Mouse (Mus musculus) common myeloid progenitor, adult 5-6 weeks (primary cell): ENCODE results near the gene Cnga3. TPM values are rescaled to one million over a fixed set of nuclear protein-coding genes. Genes with fewer than 3 reads are reported as not detected.

Experiments used
- ATAC-seq: replicated peaks from 2 replicates; pipeline ENCODE4 v1.8.0; 2016; ENCODE audit warnings: low read depth, mild to moderate bottlenecking, moderate TSS enrichment, inconsistent platforms; ENCODE audit not compliant: poor library complexity, severe bottlenecking
- total RNA-seq: library from RNA; stranded (forward); fragments of 200-1000, 187-1606 nt; gene quantifications from 2 replicates; pipeline ENCODE4 v1.2.3, GENCODE M21; 2017

The Cnga3 gene
- total RNA-seq, 1 experiment from 2014 or later: not detected

GRCm38 (mm10) chr1:37258443-37258842 lies 44.2 kb downstream of the Cnga3 start:
- ATAC-seq: no peak

- peak; percentile 89 for ATAC-seq
Observed at GRCm38 (mm10) chr1:37272464-37272863, 58.2 kb downstream of the Cnga3 start.

- ATAC-seq: no peak
Observed at GRCm38 (mm10) chr1:37286556-37286955, 72.3 kb downstream of the Cnga3 start.

- ATAC-seq: no peak
Observed at GRCm38 (mm10) chr1:37287748-37288147, 73.5 kb downstream of the Cnga3 start.

GRCm38 (mm10) chr1:37288181-37288935 lies 74.1 kb downstream of the Cnga3 start:
- no peak for ATAC-seq

- ATAC-seq: no peak
Observed at GRCm38 (mm10) chr1:37288941-37289340, 74.7 kb downstream of the Cnga3 start.

GRCm38 (mm10) chr1:37296414-37296813 lies 82.2 kb downstream of the Cnga3 start:
- no peak for ATAC-seq

- no peak for ATAC-seq
Observed at GRCm38 (mm10) chr1:37298904-37299303, 84.7 kb downstream of the Cnga3 start.

- ATAC-seq: peak; percentile 74
Observed at GRCm38 (mm10) chr1:37299540-37300491, 85.6 kb downstream of the Cnga3 start, which contains the start of gene Inpp4a. Inpp4a (plus strand) TSS chr1:37299865.

- peak; percentile 57 for ATAC-seq
Observed at GRCm38 (mm10) chr1:37300650-37301049, 86.4 kb downstream of the Cnga3 start.

GRCm38 (mm10) chr1:37302801-37303200 lies 88.6 kb downstream of the Cnga3 start:
- ATAC-seq: no peak

GRCm38 (mm10) chr1:37305691-37306287 lies 91.6 kb downstream of the Cnga3 start:
- ATAC-seq: no peak

GRCm38 (mm10) chr1:37307586-37307985 lies 93.4 kb downstream of the Cnga3 start:
- ATAC-seq: peak; percentile 70

- ATAC-seq: no peak
Observed at GRCm38 (mm10) chr1:37308021-37308742, 93.9 kb downstream of the Cnga3 start.

- ATAC-seq: peak; percentile 53
Observed at GRCm38 (mm10) chr1:37308743-37309100, 94.5 kb downstream of the Cnga3 start.

- no peak for ATAC-seq
Observed at GRCm38 (mm10) chr1:37309939-37310515, 95.8 kb downstream of the Cnga3 start.
